Mouse (Mus musculus): ENCODE measurements around the gene Kdelc2. TPM values are rescaled to one million over a fixed set of nuclear protein-coding genes. Genes with fewer than 3 reads are reported as not detected.

Gene Kdelc2
- 4.3 and 4.6 TPM in 2 replicates for polyA plus RNA-seq (2015; fragmentation: Nextera tagmentation; extraction: Ambion mirVana)

- DNase-seq (ENCODE audit: low spot score), result peak; percentile 29
These were observed at the start of gene Kdelc2 for GRCm38 (mm10) chr9:53383951-53384866. TSS of gene Kdelc2 (plus strand) at chr9:53384025.

- no peak for DNase-seq (ENCODE audit: low spot score)
These were observed 48.7 kb upstream of the Kdelc2 start for GRCm38 (mm10) chr9:53335131-53335530.

GRCm38 (mm10) chr9:53339603-53340002, 44.2 kb upstream of the Kdelc2 start:
- DNase-seq (ENCODE audit: low spot score), result no peak

GRCm38 (mm10) chr9:53340328-53340916, 43.4 kb upstream of the Kdelc2 start:
- DNase-seq (ENCODE audit: low spot score), result no peak

GRCm38 (mm10) chr9:53340969-53341368, 42.9 kb upstream of the Kdelc2 start:
- no peak for DNase-seq (ENCODE audit: low spot score)

- DNase-seq (ENCODE audit: low spot score), result no peak
These were observed 41.8 kb upstream of the Kdelc2 start for GRCm38 (mm10) chr9:53341981-53342380.

- DNase-seq (ENCODE audit: low spot score), result no peak
These were observed 39.0 kb upstream of the Kdelc2 start for GRCm38 (mm10) chr9:53344646-53345432.

- DNase-seq (ENCODE audit: low spot score), result no peak
These were observed 38.1 kb upstream of the Kdelc2 start for GRCm38 (mm10) chr9:53345728-53346127.

GRCm38 (mm10) chr9:53346402-53346801, 37.4 kb upstream of the Kdelc2 start:
- no peak for DNase-seq (ENCODE audit: low spot score)

GRCm38 (mm10) chr9:53349211-53349610, 34.6 kb upstream of the Kdelc2 start:
- DNase-seq (ENCODE audit: low spot score), result no peak

GRCm38 (mm10) chr9:53350331-53350730, 33.5 kb upstream of the Kdelc2 start:
- no peak for DNase-seq (ENCODE audit: low spot score)

- DNase-seq (ENCODE audit: low spot score), result no peak
These were observed 31.9 kb upstream of the Kdelc2 start for GRCm38 (mm10) chr9:53351899-53352298.

GRCm38 (mm10) chr9:53353161-53353560, 30.7 kb upstream of the Kdelc2 start:
- DNase-seq (ENCODE audit: low spot score), result no peak

GRCm38 (mm10) chr9:53356219-53357155, 27.3 kb upstream of the Kdelc2 start:
- no peak for DNase-seq (ENCODE audit: low spot score)

- no peak for DNase-seq (ENCODE audit: low spot score)
These were observed 12.5 kb upstream of the Kdelc2 start for GRCm38 (mm10) chr9:53371339-53371738.

- DNase-seq (ENCODE audit: low spot score), result no peak
These were observed 7.9 kb upstream of the Kdelc2 start for GRCm38 (mm10) chr9:53375907-53376306.

- DNase-seq (ENCODE audit: low spot score), result peak; percentile 35
These were observed 7.0 kb upstream of the Kdelc2 start for GRCm38 (mm10) chr9:53376820-53377219.

- no peak for DNase-seq (ENCODE audit: low spot score)
These were observed 6.2 kb upstream of the Kdelc2 start for GRCm38 (mm10) chr9:53377597-53377996.

- DNase-seq (ENCODE audit: low spot score), result no peak
These were observed 5.7 kb upstream of the Kdelc2 start for GRCm38 (mm10) chr9:53378171-53378570.

- no peak for DNase-seq (ENCODE audit: low spot score)
These were observed 3.2 kb upstream of the Kdelc2 start for GRCm38 (mm10) chr9:53380595-53380994.

All from thymus, postnatal 0 days (tissue).